Mouse (Mus musculus) C2C12 (cell line): ENCODE measurements around the gene 1110017D15Rik. TPM values are rescaled to one million over a fixed set of nuclear protein-coding genes. Genes with fewer than 3 reads are reported as not detected.
A peak's percentile ranks its signal among the peaks of the same experiment; 100 is the strongest.

Experiments
- H3K27me3 ChIP-seq: one replicate; pipeline ENCODE4 v1.6.1; 2011; ENCODE audit not compliant: control insufficient read depth, insufficient read depth, insufficient read length
- H3K36me3 ChIP-seq: one replicate; pipeline ENCODE4 v1.6.1; 2011; ENCODE audit not compliant: control insufficient read depth, insufficient read depth
- H3K4me3 ChIP-seq: one replicate; pipeline ENCODE4 v1.5.1; 2011; ENCODE audit warnings: mild to moderate bottlenecking, control low read depth; ENCODE audit not compliant: poor library complexity, insufficient read depth, severe bottlenecking
- H3K79me2 ChIP-seq: one replicate; pipeline ENCODE4 v1.6.1; 2011; ENCODE audit not compliant: control insufficient read depth, insufficient read depth
- H3K79me3 ChIP-seq: one replicate; pipeline ENCODE4 v1.6.1; 2011; ENCODE audit warnings: low read depth, control low read depth
- H3ac ChIP-seq: one replicate; pipeline ENCODE3; 2011; ENCODE audit warnings: low read depth; ENCODE audit not compliant: control insufficient read depth, insufficient read length
- CEBPB ChIP-seq: IDR thresholded peaks from one replicate; pipeline ENCODE4 v1.6.1; 2011; ENCODE audit warnings: low read depth, mild to moderate bottlenecking, control low read depth, moderate library complexity
- CTCF ChIP-seq: IDR thresholded peaks from one replicate; pipeline ENCODE4 v1.5.1; 2011; ENCODE audit not compliant: control insufficient read depth, insufficient read depth, insufficient read length
- FOSL1 ChIP-seq: IDR thresholded peaks from one replicate; pipeline ENCODE4 v1.8.0; 2011; ENCODE audit warnings: mild to moderate bottlenecking, low read length; ENCODE audit not compliant: poor library complexity, insufficient read depth, severe bottlenecking
- MAX ChIP-seq: IDR thresholded peaks from one replicate; pipeline ENCODE4 v1.6.1; 2011; ENCODE audit warnings: mild to moderate bottlenecking, control low read depth
- MYOD1 ChIP-seq: IDR thresholded peaks from one replicate; pipeline ENCODE4 v1.6.1; 2011; ENCODE audit warnings: low read depth; ENCODE audit not compliant: control insufficient read depth, insufficient read length
- MYOG ChIP-seq: IDR thresholded peaks from one replicate; pipeline ENCODE4 v1.6.1; 2011; ENCODE audit not compliant: control insufficient read depth, insufficient read length; ENCODE audit errors: extremely low read depth
- USF1 ChIP-seq: IDR thresholded peaks from one replicate; pipeline ENCODE4 v1.6.1; 2011; ENCODE audit warnings: low read depth, mild to moderate bottlenecking, control low read depth, moderate library complexity
- polyA plus RNA-seq: library from polyadenylated mRNA; unstranded; fragments of >200 nt; fragmentation: generic; extraction: Trizol; gene quantifications from one replicate; pipeline ENCODE4 v1.2.1, GENCODE M21; 2012; ENCODE audit warnings: missing spikeins

The 1110017D15Rik gene
- polyA plus RNA-seq, 1 experiment: 0.14 TPM

GRCm38 (mm10) chr4:41505131-41505551 lies 12.0 kb downstream of the 1110017D15Rik start:
- H3K79me3 ChIP-seq: no peaks in the 10 kb centered on the region
- H3K4me3 ChIP-seq: no peak overlapping the region
- H3K36me3 ChIP-seq: no peaks in the 10 kb centered on the region
- peaks cover 16% of the 10 kb centered on the region for H3K27me3 ChIP-seq
- no peak for TF ChIP-seq CTCF
- TF ChIP-seq CEBPB: no peak
- TF ChIP-seq USF1: no peak
- TF ChIP-seq MYOD1: no peak
- no peak for TF ChIP-seq MAX
- no peak for TF ChIP-seq MYOG
- TF ChIP-seq FOSL1: no peak
- H3K79me2 ChIP-seq: no peaks in the 10 kb centered on the region
- no peak overlapping the region for H3ac ChIP-seq

- Histone ChIP-seq H3K4me3 (no peak overlapping the region), H3K79me3 (no peaks in the 10 kb centered on the region), H3K79me2 (no peaks in the 10 kb centered on the region), H3K36me3 (no peaks in the 10 kb centered on the region), H3K27me3 (peaks cover 12% of the 10 kb centered on the region), H3ac (no peak overlapping the region)
- TF ChIP-seq MYOG: no peak
Measured at GRCm38 (mm10) chr4:41504325-41504724, 12.8 kb downstream of the 1110017D15Rik start.

GRCm38 (mm10) chr4:41502986-41503412 lies 14.1 kb downstream of the 1110017D15Rik start, which contains the start of gene AI464131:
AI464131 (minus strand) TSS chr4:41503076.
- no peaks in the 10 kb centered on the region for H3K79me2 ChIP-seq
- H3ac ChIP-seq: peak within 1 kb of the TSS; percentile 55
- H3K27me3 ChIP-seq: peaks cover 6% of the 10 kb centered on the region
- H3K4me3 ChIP-seq: peak within 1 kb of the TSS; percentile 32
- H3K36me3 ChIP-seq: no peaks in the 10 kb centered on the region
- no peak for TF ChIP-seq FOSL1
- TF ChIP-seq MAX: peak; percentile 27
- no peaks in the 10 kb centered on the region for H3K79me3 ChIP-seq

- Histone ChIP-seq H3K79me2 (no peaks in the 10 kb centered on the region), H3K27me3 (peaks cover 3% of the 10 kb centered on the region), H3K36me3 (no peaks in the 10 kb centered on the region), H3K4me3 (peak overlapping the region; percentile 32), H3K79me3 (no peaks in the 10 kb centered on the region), H3ac (peak overlapping the region; percentile 55)
- TF ChIP-seq MAX (no peak), MYOG (no peak), FOSL1 (no peak), MYOD1 (no peak), USF1 (no peak), CEBPB (no peak), CTCF (no peak)
Measured at GRCm38 (mm10) chr4:41502171-41502940, 14.8 kb downstream of the 1110017D15Rik start.

- Histone ChIP-seq H3ac (no peak overlapping the region), H3K27me3 (no peaks in the 10 kb centered on the region), H3K4me3 (no peak overlapping the region), H3K79me2 (no peaks in the 10 kb centered on the region), H3K79me3 (no peaks in the 10 kb centered on the region), H3K36me3 (no peaks in the 10 kb centered on the region)
- TF ChIP-seq MYOD1: no peak
- no peak for TF ChIP-seq MYOG
- no peak for TF ChIP-seq CTCF
- no peak for TF ChIP-seq USF1
- no peak for TF ChIP-seq FOSL1
- TF ChIP-seq CEBPB: no peak
- no peak for TF ChIP-seq MAX
Measured at GRCm38 (mm10) chr4:41500787-41501186, 16.3 kb downstream of the 1110017D15Rik start.

- no peaks in the 10 kb centered on the region for H3K36me3 ChIP-seq
- no peaks in the 10 kb centered on the region for H3K79me3 ChIP-seq
- H3K27me3 ChIP-seq: no peaks in the 10 kb centered on the region
- no peak overlapping the region for H3ac ChIP-seq
- TF ChIP-seq MYOD1 (no peak), CEBPB (no peak), FOSL1 (no peak)
- H3K4me3 ChIP-seq: no peak overlapping the region
- no peaks in the 10 kb centered on the region for H3K79me2 ChIP-seq
Measured at GRCm38 (mm10) chr4:41499619-41500018, 17.5 kb downstream of the 1110017D15Rik start.
